Mouse (Mus musculus): ENCODE data around the gene Dnajc11.

The Dnajc11 gene

DNA sequence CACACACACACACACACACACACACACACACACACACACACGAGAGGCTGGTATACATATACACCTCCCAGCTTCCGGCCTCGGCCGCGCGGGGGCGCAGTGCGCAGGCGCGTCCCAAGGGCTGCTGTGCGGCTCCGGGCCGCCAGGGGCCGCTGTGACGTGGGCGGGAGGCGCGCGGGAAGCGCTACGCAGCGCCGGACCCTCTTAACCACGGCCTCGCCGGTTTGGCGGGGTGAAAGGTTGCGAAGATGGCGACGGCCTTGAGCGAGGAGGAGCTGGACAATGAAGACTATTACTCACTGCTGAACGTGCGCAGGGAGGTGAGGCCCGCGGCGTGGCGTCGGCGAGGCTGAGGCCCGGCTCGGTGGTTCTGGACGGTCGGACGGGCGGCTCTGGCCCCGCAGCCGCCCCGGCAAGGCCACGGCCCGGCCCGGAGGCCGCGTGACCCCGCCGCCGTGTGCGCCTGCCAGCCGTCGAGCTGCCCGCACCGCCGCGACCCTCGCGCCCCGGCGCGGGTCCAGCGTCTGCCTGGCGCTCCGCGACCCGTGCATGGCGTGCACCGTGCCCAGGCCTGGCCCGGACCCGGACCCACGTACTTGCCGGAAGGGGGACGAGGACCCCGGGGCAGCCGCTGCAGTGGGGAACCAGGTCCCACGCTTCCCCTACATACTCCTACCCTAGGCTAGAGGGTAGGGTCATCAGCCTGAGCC, at the start of gene Dnajc11:
Dnajc11 (plus strand) TSS at position 187 of the 710 bp plus-strand sequence.
- in situ Hi-C loops (cut with MboI; ENCODE audit: low pct_unique_long_range_greater_than_20kb in 1 of 2, low sequenced_read_pairs in 2 of 2, unreplicated experiment in 1 of 2), result no loop called here

DNA sequence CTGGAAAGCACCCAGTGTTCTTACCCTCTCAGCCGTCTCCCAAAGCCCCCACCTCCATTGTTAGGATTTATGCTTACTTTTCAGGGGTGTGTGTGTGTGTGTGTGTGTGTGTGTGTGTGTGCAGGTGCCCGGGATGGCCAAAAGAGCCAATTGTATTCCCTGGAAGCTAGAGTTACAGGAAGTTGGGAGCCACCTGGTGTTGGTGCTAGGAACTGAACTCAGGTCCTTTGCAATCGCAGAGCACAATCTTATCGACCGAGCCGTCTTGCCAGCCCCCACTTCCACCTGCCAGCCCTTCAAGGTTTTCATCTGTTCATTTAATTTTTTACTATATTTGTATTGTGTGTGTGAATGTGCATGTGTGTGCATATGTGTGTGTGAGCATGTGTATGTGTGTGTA, 40.2 kb upstream of the Dnajc11 start:
- in situ Hi-C loops (cut with MboI; ENCODE audit: low pct_unique_long_range_greater_than_20kb in 1 of 2, low sequenced_read_pairs in 2 of 2, unreplicated experiment in 1 of 2), result loop anchor here in 1 of 2 experiments (25.0 kb wide), 1 partner anchor 381 kb away; no protein-coding TSS in a partner anchor

DNA sequence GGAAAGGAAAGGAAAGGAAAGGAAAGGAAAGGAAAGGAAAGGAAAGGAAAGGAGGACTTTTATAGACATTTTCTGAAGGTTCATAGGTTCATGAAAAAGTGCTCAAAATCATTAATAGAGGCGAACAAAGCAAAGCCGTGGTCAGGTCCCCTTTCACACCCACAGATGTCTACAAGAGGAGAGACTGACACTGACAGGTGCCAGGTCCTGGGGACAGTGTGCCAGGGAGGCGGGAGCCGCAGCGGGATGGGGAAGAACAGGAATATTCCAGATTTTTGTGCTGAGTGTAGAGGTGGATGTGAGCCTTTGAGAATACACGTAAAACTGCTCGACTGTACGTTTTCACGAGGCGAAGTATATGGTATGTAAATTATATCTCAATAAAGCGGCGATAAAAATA, 38.6 kb upstream of the Dnajc11 start:
- in situ Hi-C loops (cut with MboI; ENCODE audit: low pct_unique_long_range_greater_than_20kb in 1 of 2, low sequenced_read_pairs in 2 of 2, unreplicated experiment in 1 of 2), result loop anchor here in 1 of 2 experiments (25.0 kb wide), 1 partner anchor 383 kb away; no protein-coding TSS in a partner anchor

DNA sequence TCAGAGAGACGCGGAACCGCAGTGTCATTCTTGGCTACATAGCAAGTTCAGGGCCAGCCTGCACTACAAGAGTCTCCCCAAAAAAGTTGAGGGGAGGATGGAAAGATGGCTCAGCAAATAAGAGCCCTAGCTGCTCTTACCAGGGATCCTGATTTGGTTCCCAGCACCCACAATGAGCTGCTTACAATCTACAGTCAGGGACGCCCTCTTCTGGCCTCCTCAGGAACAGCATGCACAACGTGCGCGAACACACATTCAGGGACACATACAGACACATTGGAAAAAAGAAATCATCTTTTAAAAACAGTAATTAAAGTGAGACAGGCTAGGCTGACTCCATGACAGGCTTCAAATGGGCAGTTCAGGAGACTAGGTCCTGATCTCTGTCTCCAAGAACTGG, 37.9 kb upstream of the Dnajc11 start:
- in situ Hi-C loops (cut with MboI; ENCODE audit: low pct_unique_long_range_greater_than_20kb in 1 of 2, low sequenced_read_pairs in 2 of 2, unreplicated experiment in 1 of 2), result loop anchor here in 1 of 2 experiments (25.0 kb wide), 1 partner anchor 383 kb away; no protein-coding TSS in a partner anchor

DNA sequence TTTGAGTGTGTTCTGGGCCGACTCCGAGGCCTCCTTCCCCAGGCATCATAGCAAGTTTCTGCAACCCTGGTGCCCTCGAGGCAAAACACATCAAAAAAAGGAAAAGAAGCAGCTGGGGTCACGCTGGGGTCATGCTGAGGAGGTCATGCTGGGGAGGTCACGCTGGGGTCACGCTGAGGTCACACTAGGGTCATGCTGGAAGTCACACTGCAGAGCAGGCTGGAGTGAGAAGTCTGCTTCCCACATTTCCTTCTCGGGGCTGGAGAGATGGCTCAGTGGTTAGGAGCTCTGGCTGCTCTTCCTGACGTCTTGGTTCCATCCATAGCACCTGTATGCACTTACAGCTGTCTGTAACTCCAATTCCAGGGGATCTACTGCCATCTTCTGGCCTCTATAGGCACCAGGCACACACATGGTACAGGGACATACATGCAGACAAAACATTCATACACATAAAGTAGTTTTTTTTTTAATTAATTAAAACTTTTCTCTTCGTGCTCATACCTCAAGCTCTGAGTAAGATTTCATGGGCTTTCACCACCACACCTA, 36.3 kb upstream of the Dnajc11 start:
- in situ Hi-C loops (cut with MboI; ENCODE audit: low pct_unique_long_range_greater_than_20kb in 1 of 2, low sequenced_read_pairs in 2 of 2, unreplicated experiment in 1 of 2), result loop anchor here in 1 of 2 experiments (25.0 kb wide), 1 partner anchor 385 kb away; no protein-coding TSS in a partner anchor

DNA sequence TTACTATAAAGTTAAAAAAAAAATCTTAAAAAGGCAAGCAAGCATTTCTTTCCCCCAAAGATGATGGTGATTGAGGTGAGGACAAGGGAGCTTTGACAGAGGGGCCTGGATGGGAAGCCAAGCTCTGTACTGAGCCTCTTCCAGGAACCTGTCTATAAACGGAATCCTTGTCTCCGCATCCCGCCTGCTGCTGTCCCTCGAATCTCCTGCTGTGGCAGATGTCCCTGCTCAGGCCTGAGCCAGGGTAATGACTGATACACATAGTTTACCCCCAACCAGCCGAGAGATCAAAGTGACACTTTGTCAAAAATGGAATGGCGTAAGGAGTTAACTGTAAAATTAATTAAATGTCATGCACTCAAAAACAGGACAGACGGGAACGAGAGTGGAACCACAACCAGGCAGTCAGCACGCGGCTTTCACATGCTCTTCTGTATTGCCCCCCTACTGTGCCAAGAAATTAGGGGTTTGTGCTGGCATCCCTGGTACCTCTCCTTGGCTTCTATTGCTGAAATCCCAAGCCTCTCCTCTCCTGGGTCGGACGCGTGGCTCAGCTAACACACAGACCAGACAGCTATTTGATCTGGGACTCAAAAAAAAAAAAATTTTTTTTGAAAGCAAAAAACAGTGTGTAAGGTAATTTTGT, 34.8 kb upstream of the Dnajc11 start:
- in situ Hi-C loops (cut with MboI; ENCODE audit: low pct_unique_long_range_greater_than_20kb in 1 of 2, low sequenced_read_pairs in 2 of 2, unreplicated experiment in 1 of 2), result loop anchor here in 1 of 2 experiments (25.0 kb wide), 1 partner anchor 386 kb away; no protein-coding TSS in a partner anchor

DNA sequence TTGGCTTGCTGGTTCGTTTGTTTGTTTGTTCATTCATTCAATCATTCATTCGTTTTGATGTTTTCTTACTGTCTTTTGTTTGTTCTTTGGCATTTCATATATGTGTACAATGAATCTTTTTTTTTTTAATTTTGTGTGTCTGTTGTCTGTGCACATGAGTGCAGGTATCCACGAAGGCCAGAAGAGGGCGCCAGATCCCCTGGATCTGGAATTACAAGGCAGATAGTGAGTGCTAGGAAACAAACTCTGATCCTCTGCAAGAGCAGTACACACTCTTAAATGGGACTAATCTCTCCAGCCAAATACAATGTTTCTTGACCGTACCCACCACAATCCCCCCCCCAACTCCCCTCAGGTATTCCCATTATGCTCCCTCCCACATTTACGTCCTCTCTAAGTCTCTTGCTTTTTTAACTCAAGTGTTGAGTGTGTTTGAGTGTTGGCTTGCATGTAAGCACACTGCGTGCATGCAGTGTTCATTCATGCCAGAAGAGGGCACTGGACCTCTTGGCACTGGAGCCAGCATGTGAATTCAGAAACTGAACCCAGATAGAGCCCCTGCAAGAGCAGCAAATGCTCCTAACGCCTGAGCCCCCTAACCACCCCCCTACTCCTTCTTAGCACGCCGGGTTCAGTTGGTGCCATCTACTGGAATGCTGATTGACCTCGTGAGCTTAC, 33.6 kb upstream of the Dnajc11 start:
- in situ Hi-C loops (cut with MboI; ENCODE audit: low pct_unique_long_range_greater_than_20kb in 1 of 2, low sequenced_read_pairs in 2 of 2, unreplicated experiment in 1 of 2), result loop anchor here in 1 of 2 experiments (25.0 kb wide), 1 partner anchor 388 kb away; no protein-coding TSS in a partner anchor

DNA sequence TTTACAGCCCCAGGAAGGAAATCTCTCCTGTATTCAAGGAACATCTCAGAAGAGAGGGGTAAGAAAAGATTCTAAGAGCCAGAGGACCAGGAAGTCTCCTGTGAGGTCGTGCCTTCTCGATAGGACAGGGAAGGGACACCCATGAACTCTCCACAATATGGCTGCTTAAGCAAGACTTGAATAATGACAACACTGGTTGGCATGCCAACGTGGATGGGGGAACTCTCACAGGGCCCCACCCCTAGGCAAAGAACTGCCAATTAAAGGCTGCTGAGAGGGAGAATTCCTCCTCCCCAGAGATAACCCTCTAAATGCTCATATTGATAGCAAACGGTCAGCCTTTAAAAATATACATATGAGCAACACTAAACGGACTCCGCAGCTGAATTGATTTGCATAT, 32.8 kb upstream of the Dnajc11 start:
- in situ Hi-C loops (cut with MboI; ENCODE audit: low pct_unique_long_range_greater_than_20kb in 1 of 2, low sequenced_read_pairs in 2 of 2, unreplicated experiment in 1 of 2), result no loop called here

DNA sequence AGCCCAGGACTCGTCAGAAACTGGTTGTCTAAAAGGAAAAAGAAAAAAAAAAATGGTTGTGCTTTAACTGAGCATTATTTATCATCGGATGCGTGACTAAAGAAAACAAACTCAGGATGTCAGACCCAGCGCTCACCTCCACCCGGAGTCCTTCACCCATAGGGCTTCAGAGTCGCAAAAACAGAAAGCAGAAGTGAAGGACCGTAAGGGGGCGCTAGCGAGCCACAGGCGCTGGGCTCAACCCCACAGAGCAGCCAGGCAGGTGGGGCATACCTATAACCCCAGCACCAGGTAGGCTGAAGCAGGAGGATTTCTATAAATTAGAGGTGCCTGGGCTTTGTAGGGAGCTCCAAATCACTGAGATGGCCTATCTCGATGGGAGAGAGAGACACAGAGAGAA, 32.1 kb upstream of the Dnajc11 start:
- in situ Hi-C loops (cut with MboI; ENCODE audit: low pct_unique_long_range_greater_than_20kb in 1 of 2, low sequenced_read_pairs in 2 of 2, unreplicated experiment in 1 of 2), result no loop called here

DNA sequence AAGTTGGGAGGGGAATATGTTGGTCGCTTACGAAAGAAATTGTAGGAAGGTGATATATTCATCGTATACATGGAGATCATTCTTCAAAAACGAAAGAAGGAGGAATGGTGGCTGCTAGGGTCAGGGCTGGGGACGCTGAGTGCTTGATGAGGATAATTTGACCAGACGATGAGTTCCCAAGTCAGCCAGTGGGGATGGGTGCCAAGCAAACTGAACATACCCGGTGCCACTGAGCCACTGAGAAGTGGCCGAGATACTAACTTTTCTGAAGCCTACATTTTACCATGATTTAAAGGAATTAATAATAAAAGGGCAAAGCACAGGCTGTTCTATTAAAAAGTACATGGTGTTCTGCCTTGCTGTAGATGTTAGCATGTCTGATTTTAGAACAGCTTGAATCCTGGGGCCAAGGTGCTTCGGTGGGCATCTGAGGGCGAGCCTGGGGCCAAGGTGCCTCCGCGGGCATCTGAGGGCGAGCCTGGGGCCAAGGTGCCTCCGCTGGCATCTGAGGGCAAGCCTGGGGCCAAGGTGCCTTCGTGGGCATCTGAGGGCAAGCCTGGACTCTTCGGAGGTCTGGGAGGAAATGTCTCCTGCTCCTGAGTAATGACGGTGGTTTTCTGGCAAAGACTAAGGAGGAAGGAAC, 31.3 kb upstream of the Dnajc11 start:
- in situ Hi-C loops (cut with MboI; ENCODE audit: low pct_unique_long_range_greater_than_20kb in 1 of 2, low sequenced_read_pairs in 2 of 2, unreplicated experiment in 1 of 2), result no loop called here

DNA sequence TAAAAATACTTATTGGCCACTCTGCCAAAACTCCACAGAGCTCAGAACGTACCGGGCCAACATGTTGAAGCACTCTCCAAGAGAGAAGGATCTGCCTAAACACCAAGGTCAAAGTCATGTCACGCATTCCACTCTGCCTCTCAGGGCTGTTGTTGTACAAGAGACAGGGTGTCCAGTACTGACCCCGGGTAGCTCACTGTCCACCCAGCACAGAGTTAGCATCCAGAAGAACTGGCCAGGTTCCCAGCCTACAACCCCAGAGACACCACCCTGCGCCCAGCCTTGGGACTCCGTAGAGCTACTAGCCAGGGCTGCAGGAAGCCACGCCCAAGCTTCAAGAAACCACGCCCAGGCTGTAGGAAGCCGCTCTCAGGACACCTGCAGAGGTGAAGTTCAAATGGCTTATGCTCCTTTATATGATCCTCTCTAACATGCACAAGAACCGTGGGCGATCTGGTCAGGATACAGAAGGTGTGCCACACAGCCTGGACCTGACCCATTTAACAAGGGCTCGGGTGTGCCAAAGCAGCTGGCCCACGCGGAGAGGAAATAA, 30.7 kb upstream of the Dnajc11 start:
- in situ Hi-C loops (cut with MboI; ENCODE audit: low pct_unique_long_range_greater_than_20kb in 1 of 2, low sequenced_read_pairs in 2 of 2, unreplicated experiment in 1 of 2), result no loop called here

DNA sequence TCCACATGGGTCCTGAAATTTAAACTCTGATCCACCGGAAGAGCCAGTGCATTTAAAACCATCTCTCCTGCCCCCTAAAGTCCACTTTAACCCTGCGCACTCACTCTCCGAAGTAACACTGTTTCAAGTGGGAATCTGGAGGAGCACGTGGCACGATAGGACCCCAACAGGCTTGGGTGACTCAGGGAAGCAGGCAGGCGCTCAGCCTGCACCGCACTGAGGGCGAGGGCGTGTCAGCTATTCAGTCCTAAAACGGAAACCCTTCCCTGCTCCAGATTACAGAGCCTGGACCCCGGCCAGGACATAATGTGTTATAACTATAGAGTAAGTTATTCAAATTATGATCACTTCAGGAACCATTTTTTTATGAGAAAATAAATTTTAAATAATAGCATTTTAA, 29.4 kb upstream of the Dnajc11 start:
- in situ Hi-C loops (cut with MboI; ENCODE audit: low pct_unique_long_range_greater_than_20kb in 1 of 2, low sequenced_read_pairs in 2 of 2, unreplicated experiment in 1 of 2), result no loop called here

DNA sequence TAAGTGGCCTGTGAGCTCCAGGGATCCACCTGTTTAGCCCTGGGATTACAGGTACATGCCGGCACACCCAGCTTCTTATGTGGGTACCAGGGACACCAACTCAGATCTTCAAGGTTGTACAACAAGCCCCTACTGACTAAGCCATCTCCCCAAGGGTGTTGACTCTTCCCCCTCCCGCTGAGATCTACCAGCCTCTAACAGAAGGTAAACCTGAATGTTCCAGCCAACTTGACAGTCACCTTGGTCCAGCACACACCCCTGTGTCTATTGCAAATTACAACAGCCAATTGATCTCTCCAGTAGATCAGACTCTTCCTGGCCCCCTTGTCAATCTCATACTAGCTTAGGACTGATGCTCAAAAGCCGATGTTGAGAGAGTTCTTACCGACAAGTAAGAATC, 27.9 kb upstream of the Dnajc11 start:
- in situ Hi-C loops (cut with MboI; ENCODE audit: low pct_unique_long_range_greater_than_20kb in 1 of 2, low sequenced_read_pairs in 2 of 2, unreplicated experiment in 1 of 2), result no loop called here

DNA sequence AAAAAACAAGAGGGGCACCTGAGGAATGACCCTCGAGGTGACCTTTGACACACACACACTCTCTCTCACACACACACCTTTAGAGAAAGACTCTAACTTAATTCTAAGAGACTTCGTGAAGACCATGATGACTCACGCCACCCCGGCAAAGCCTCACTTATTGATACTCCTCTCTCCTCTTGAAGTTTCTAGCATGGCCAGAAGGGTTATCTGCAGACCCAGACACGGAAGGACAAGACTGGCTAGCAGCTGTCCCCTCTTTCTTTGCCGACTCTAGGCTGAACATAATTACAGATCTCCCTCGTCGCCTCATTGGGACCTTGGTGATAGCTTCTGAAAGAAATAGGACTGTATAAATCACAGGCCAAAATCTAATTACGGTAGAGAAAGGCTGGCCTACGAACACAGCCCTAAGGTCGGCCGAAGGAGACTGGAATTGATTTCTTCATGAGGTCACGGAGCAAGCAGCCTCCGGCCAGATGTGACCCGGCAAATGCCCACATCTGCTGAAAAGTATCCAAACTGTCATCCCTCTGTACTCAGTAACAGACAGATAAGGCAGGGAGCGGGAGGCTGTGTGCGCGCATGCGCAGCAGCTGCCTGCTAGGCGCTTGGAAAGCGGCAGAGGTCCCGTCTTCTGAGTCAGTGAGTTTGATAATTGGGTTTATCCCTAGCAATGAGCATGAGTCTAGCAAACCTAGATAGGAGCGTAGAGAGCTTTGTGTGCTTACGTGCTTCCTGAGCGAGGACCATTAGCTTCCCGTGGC, 25.7 kb upstream of the Dnajc11 start:
- in situ Hi-C loops (cut with MboI; ENCODE audit: low pct_unique_long_range_greater_than_20kb in 1 of 2, low sequenced_read_pairs in 2 of 2, unreplicated experiment in 1 of 2), result no loop called here

DNA sequence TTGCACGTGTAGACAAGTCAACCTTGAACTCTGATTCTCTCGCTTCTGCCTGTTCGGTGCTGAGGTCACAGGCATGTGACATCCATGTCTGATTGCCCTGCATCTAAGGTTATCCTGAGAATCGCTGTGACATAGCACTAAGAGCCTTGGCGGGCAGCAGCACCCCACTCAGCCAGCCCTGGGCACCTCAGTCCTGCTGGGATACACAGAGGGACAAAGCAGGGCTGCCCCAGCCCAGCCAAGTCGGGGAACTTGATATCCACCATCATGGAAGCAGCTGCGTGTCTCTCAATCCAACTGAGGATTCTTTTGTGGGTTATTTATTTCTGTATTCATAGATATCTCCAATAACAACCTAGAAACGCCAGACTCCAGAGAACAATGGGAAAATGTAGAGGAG, 24.7 kb upstream of the Dnajc11 start:
- in situ Hi-C loops (cut with MboI; ENCODE audit: low pct_unique_long_range_greater_than_20kb in 1 of 2, low sequenced_read_pairs in 2 of 2, unreplicated experiment in 1 of 2), result no loop called here

DNA sequence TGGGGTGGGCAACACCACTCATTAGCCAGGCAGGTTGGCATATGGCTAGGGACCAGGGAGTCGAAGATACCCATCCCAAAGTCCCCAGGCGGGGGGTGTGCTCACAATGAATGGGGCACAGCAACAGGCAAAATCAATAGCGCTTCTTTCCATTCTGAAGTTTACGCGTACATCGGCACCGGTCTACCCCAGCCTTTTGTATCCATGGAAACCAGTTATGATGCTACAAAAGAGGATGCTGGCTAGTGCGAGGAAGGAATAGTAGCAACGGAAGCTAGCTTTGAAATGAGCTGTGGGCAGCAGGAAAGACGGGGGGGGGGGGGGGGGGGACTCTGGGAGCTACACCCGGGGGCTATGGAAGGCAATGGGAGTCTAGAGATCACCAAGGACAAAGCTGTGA, 17.2 kb upstream of the Dnajc11 start:
- in situ Hi-C loops (cut with MboI; ENCODE audit: low pct_unique_long_range_greater_than_20kb in 1 of 2, low sequenced_read_pairs in 2 of 2, unreplicated experiment in 1 of 2), result no loop called here

DNA sequence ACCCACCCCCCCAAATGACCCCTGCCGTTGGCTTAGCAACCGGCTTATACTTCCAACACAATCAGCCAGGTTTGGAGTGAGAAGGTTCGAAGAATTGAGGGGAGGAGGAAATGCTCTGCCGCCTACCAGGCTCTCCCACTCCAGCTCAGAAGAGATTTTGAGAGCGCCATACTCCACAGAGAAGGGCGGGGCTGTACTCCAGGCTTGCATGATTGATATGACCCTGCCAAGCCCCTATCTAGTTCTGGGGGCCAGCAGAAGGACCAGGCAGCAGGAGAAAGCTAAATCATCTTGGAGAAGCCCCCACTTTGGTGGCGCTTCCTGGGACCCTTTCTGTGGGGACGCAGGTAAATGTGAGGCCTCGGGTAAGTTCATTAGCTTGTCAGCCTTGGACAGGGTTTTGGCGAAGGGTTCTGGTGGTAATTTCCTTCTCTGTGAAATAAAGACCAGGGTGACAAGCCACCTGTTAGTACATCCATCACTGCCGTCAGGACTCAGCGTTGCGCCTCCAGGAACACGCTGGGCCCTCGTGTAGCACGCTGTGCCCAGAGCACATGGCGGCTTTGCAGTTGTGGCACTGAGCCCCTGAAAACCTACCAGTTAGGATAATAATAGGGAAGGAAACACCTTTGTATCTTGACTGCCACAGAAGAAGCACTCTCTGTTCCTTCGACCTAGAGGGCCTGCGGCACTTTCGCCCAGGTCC, 14.2 kb upstream of the Dnajc11 start:
- in situ Hi-C loops (cut with MboI; ENCODE audit: low pct_unique_long_range_greater_than_20kb in 1 of 2, low sequenced_read_pairs in 2 of 2, unreplicated experiment in 1 of 2), result no loop called here
